Mouse (Mus musculus) MN1 (cell line): ENCODE data around the gene Pigl.

Source experiments
- DNase-seq: peaks from one replicate; pipeline ENCODE4 v3.0.0-alpha.2; 2016; ENCODE audit warnings: low spot score

The Pigl gene

GRCm38 (mm10) chr11:62518991-62519390 lies 60.7 kb downstream of the Pigl start:
- peak; percentile 25 for DNase-seq

- no peak for DNase-seq
Observed at GRCm38 (mm10) chr11:62522283-62522682, 64.0 kb downstream of the Pigl start.

- no peak for DNase-seq
Observed at GRCm38 (mm10) chr11:62537089-62537488, 78.8 kb downstream of the Pigl start.

GRCm38 (mm10) chr11:62537590-62537989 lies 79.3 kb downstream of the Pigl start:
- DNase-seq = peak; percentile 17

GRCm38 (mm10) chr11:62538321-62539088 lies 80.2 kb downstream of the Pigl start:
- DNase-seq = peak; percentile 57

- peak; percentile 73 for DNase-seq
Observed at GRCm38 (mm10) chr11:62539089-62539890, 81.0 kb downstream of the Pigl start, which contains the start of gene Cenpv. Gene Cenpv, minus strand, starts transcription at chr11:62539261.

- no peak for DNase-seq
Observed at GRCm38 (mm10) chr11:62540167-62540566, 81.9 kb downstream of the Pigl start.

GRCm38 (mm10) chr11:62540969-62541368 lies 82.7 kb downstream of the Pigl start:
- no peak for DNase-seq

- DNase-seq = no peak
Observed at GRCm38 (mm10) chr11:62541581-62541980, 83.3 kb downstream of the Pigl start.

GRCm38 (mm10) chr11:62543991-62544390 lies 85.7 kb downstream of the Pigl start:
- DNase-seq = no peak

- DNase-seq = peak; percentile 77
Observed at GRCm38 (mm10) chr11:62549782-62550181, 91.5 kb downstream of the Pigl start.

GRCm38 (mm10) chr11:62550227-62550685 lies 92.0 kb downstream of the Pigl start:
- DNase-seq = peak; percentile 64

GRCm38 (mm10) chr11:62550727-62551225 lies 92.5 kb downstream of the Pigl start, which contains the start of gene Ubb:
Gene Ubb, plus strand, starts transcription at chr11:62551171.
- DNase-seq = peak; percentile 99

GRCm38 (mm10) chr11:62551226-62552119 lies 93.2 kb downstream of the Pigl start:
- peak; percentile 90 for DNase-seq

- DNase-seq = peak; percentile 55
Observed at GRCm38 (mm10) chr11:62553186-62553585, 94.9 kb downstream of the Pigl start.

- peak; percentile 41 for DNase-seq
Observed at GRCm38 (mm10) chr11:62553633-62554032, 95.4 kb downstream of the Pigl start.

- DNase-seq = peak; percentile 59
Observed at GRCm38 (mm10) chr11:62554163-62554855, 96.0 kb downstream of the Pigl start.

GRCm38 (mm10) chr11:62554934-62555517 lies 96.8 kb downstream of the Pigl start:
- DNase-seq = peak; percentile 37

- peak; percentile 21 for DNase-seq
Observed at GRCm38 (mm10) chr11:62555896-62556412, 97.7 kb downstream of the Pigl start.

GRCm38 (mm10) chr11:62557205-62557604 lies 98.9 kb downstream of the Pigl start:
- DNase-seq = peak; percentile 13
